Mouse (Mus musculus) cerebellum, adult 18-20 months (tissue): Measurements from ENCODE around the gene Shroom2.
"Not testable (repeated sequence)": the region's sequence is repeated elsewhere in the genome, so short reads cannot be mapped to it uniquely, and the experiment has no call there.

Experiments
- DNase-seq, 2 experiments: peaks; one replicate each; pipeline ENCODE4 v3.0.0; 2021

The Shroom2 gene

DNA sequence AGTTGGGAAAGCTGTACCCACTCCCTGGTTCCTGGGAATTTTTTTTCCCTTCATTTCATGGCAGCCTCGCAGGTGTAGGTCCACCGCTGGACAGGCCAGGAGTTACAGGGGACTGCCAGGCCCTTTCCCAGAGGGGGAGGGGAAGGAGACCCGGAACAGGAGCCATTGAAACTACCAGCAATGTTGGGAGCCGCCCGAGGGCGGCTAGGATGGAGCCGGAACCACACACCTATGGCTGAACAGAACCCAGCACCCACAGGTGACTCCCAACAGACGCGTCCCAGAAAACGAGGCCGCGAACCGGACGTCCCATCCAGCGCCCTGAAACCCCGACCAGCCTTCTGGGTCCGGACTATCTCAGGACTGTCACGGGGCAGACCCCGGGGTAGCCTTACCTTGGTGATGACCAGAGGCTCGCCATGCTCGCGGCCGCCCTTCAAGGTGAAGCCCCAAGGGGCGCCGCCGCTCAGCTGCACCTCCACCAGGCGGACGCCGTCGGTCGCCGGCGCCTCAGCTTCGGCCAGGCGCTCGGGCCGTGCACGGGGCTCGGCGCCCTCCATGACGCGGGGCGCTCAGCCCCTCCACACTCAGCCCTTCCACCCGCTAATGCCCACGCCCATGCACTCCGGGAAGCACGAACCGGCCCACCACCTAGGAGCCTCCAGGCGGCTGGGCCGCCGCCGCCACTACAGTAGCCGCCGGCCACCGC is at the start of gene Shroom2:
Gene Shroom2 (minus strand): TSS at position 575 of the 709 bp plus-strand sequence.
- DNase-seq, result peak in 1 of 2 experiments; percentile 1

DNA sequence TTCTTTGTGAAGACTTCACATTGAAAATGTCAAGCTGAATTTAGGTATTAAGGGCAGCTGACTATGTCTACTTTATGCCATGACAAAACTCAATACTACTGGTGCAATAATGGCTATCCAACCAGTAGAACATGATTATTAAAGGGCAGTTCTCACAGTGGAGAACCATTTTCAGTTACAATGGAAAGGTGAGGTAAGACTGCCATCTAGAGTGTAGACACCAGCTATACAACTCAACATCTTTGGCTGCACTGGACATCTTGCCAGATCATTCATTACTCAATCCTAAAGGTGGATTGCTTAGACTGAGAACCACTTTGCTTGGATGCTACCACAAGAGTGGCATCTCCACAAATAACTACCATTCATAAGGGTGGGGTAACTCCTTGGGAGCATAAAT is 49.7 kb upstream of the Shroom2 start:
- no peak for DNase-seq

DNA sequence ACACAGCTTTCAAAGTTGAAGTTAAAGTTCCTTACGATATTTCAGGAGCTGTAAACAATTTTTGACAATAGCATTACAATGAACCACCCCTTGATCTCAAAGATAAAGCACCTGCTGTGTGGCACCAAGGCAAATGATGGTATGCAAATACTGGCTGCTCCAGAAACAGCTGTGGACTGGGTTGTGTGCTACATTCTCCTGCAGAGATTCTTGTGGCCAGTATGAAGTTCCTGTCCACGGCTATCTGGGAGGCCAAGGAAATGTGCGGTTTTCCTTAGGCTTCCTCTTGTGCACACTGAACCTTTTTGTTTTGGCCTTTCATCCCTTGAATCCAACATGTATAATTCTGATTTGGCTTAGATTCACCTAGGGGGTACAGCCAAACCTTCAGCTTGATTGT is 44.1 kb upstream of the Shroom2 start:
- DNase-seq, result no peak

DNA sequence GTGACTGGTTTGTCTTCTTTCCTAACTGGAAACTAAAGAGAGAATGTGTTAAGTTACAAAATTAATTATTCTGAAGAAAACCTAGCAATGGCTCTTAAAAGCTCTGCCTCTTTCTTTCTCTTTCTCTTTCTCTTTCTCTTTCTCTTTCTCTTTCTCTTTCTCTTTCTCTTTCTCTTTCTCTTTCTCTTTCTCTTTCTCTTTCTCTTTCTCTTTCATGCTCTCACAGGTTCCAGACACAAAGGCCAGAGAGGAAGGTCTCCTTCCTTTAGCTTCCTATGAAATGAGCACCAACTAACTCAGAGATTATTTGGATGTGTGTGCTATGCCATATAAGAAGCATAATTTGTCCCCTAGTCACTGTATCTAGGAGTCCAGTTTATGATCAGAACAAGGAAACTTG is 36.1 kb upstream of the Shroom2 start:
- DNase-seq, result no peak

DNA sequence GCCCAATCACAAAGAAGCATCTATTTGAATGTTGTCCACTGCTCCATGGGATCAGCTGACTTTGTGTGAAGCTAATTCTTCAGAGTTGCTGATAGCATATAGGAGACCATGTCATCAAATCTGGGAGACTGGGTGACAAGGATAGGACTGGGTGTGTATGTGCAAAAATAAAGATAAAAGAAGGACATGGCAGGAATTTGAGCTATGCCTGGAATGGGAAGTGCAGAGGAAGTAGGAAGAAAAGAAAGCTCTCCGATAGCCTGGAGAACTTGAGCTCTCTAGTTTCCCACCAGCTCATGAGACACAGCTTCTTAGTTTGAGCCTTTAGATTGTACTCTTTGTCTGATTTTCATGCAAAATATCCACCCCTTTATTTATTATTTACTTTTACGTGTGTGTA is 19.3 kb upstream of the Shroom2 start:
- no peak for DNase-seq

DNA sequence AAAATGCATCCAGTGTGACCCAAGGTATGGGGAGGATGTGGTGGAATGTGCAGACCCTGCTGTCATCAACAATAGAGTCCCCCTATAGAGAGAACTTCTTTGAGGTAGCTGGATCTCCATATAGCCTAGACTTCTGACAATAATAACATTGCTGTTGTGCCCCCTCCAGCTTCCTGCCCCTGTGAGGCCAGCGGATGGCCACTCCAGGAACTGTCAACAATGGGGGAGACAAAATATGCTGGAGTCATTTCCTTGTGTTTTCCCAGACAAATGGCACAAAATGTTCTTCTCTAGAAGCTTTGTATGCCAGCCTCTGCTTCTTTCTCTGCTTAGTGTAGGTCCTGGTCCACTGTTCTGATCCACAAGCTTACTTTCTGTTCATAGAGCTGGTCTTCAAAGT is 18.9 kb upstream of the Shroom2 start:
- DNase-seq, result no peak

DNA sequence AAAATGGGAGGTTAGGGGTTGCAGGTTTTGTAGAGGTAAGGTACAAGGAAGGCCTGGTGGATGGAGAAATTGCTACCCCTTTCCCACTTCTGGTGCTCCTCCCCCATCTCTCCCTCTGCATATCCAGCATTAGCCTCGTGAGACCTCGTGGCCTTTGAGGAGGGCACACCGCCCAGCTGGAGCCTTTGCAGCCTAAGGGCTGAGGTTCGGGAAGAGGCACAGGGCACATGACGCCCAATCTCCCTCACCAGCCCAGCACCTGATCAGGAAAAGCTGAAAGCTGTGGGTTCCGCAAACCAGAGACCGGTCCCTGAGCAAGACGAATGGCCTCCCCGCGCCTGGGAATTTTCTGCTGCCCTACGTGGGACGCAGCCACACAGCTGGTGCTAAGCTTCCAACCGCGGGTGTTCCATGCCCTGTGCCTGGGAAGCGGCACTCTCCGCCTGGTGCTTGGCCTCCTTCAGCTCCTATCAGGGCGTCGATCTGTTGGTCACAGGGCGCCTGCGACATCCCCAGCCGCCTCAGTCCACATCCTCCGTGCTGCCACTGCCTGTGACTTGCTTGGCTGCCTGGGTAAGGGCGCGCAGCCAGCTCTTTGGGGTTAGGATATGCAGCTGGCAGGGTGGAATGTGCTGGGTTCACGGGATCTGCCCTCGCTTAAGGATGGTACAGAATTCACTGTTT is 12.6 kb upstream of the Shroom2 start, which contains the start of gene Gpr143:
Gene Gpr143 (plus strand): TSS at position 202 of the 684 bp plus-strand sequence.
- peak; percentile 1 for DNase-seq

DNA sequence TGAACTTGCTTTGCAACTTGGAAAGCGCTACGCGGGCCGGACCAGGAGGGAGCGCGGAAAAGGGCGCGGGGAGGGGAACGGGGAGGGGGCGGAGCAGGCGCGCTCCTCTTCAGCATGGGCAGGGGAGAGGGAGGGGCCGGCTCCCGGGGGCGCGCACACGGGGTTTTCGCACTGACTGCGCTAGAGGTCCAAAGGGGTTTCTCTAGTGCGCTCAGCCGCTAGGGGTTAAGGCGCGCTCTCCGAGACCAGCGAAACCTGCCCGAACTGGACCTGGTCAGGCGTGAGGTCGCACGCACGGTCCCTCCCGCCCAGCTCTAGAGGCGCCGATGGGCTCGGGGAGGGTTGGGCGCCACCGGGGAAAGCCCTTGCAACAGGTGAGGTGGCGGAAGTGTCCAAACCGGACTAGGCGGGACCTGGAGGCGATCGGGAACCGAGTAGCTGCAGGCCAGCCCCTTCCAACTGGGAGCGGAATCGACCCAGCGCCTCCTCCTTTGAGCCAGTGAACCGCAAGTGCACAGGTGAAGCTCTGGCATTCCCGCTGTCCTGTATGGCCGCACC is 414 bp upstream of the Shroom2 start:
- no peak for DNase-seq

DNA sequence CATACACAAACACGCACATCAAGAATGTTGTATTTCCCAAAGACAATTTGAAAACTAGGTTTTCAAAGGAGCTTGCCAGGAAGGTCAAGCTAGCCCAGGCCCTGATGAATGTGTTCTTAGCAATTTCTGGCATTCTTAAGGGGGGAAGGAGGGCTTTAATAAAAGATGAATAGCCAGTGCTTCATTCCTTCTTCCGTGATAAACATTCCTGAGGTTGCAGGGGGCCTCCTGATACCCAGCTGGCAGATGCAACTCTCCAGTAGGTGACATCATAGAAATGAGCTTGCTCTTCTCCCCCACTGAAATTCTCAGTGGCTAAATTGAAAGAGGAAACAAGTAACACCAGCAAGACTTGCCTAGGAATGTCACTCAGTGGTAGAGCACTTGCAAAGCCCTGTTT is 5.1 kb downstream of the Shroom2 start:
- DNase-seq, result no peak

DNA sequence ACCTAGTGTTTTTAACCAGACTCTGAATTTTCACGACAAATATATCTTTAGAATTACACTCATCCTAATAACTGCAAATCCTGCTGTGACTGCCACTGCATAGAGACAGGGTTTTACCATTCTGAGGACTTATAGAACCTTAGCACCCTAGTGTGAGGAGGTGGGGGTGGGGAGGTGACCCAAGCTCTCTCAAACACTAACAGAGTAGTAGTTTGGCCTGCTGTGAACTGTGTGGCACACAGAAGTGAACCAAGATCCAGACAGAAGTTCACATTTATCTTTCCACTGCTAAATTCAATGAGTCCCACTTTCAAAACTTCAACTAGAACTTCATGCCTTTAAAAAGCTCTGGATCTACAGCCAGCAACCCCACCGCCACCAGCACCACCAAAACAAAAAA is 6.4 kb downstream of the Shroom2 start:
- DNase-seq, result no peak

DNA sequence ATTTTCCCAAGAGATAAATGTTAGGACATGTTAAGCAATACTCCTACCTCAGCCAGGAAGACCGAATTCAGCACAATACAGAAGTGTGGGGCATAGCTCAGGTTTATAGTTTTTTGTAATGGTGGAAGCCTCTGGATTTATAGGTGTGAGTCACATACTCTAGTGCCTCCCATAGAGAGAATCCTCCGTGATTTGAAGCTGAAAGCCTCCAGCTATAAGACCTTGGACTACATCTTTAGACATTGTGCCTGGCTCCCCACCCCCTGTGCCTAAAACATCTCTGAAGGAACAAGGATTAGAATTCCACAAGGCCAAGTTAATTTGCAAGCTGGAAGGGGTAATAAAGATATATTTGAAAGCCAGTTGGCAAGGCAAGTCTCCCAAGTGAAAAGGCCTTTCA is 6.8 kb downstream of the Shroom2 start:
- no peak for DNase-seq

DNA sequence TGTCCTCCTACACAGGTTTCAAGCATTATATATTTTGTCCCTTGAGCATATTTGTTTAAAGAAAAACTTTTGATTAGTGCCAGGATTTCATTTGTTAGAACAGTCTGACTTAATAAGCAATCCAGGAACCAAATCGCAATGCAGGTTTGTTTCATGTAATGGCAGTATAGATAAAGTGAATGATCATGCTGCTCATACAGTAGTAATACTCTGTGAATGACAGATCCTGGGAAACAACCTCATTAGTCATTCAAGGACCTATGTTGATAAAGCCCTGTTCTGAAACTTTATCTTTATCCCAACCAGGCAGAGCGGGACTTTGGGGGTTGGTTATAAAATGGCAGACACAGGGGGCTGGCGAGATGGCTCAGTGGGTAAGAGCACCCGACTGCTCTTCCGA is 13.0 kb downstream of the Shroom2 start:
- no peak for DNase-seq

DNA sequence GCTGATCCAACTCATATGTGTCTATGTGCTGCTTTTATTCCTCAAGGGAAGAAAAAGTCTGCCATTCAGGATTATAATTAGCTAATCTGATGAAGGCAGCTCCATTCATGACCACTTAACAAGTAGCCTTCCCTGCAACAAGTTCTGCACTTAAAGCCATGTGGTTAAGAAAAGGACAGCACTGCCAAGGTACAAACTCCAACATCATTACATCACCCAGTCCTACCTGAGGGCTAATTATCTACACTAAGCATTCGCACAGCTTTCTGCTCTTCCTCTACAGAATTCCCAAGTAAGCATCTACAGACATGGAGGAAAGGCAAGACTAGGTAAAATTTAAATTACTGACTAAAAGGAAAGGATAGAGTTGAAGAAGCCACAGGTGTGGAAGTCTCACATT is 13.4 kb downstream of the Shroom2 start:
- DNase-seq, result no peak

DNA sequence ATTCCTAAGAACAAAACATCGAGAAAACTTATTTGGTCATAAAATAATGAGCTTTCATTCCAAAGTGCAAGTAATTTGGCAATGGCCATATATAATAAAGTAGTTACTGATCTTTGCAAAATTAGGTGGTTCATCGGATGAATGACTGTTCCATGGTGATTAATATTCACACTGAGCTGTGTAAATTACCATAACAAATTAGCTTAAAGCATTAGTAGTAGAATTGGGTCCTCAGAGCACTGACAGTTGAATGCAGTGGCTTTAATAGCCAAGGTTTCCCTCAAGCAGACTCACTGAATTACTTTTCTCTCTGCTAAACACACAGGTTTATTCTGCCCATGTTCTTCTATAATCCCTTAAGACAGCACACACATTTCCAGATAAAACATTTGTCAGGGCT is 23.3 kb downstream of the Shroom2 start:
- DNase-seq, result no peak

DNA sequence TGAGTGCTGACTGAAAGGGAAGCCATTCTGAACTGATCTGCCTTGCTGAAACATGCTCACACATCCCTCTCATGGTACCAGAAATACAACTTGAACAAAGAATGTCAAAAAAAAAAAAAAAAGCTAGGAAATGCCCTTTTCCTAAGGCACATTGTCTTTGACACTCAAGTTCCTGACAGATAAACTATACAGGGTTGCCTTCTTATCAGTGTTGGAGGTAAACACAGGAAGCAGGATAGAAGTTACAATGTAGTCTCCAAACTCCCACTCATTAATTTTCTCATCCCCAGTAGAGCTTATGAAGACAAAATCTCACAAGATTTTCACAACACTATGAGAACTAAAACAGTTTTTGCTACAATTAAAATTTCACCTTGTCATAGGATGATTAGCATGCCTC is 25.6 kb downstream of the Shroom2 start:
- no peak for DNase-seq

DNA sequence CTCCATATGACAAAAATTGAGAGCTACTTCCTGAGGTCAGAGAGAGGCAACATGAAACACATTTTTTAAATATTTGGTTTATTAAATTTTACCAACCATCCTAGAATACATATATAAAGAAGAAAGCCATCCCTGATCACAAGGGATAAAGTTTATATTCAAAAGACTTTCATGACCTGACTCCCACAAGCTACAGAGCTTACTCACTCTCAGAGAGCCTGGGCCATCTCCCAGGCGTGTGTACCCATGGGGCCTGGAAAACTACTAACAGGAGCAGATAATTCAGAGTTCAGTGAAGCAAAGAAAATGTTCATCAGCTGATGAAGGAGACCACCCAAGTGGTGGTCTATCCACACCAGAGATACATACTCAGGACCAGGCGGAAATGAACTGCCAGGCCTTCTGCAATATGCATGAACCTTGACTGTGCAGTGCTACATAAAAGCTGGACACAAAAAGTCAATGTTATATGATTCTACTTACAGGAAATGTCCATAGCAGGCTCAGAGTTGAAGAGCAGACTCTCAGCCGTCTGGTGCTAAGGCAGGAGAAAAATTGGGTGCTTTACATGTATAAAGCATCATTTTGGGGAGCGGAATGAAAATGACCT is 30.4 kb downstream of the Shroom2 start:
- DNase-seq, result no peak

DNA sequence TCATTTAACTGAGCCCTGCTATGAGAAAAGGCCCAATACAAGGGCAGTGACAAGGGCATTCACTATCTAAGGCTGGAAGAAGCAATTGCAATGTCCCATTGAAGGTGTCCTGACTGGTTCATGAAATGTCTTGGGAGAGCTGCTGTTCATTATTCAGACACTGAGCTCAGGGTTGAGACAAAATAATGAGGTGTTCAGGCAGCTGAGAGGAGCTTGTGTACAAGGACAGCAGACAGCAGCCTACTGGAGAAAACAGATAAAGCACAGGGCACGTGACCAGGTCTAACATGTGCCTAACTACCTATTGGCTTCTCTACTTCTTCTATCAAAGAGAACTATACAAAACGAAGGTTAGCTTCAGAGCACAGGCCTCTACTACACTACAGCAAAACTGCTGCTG is 31.1 kb downstream of the Shroom2 start:
- no peak for DNase-seq

DNA sequence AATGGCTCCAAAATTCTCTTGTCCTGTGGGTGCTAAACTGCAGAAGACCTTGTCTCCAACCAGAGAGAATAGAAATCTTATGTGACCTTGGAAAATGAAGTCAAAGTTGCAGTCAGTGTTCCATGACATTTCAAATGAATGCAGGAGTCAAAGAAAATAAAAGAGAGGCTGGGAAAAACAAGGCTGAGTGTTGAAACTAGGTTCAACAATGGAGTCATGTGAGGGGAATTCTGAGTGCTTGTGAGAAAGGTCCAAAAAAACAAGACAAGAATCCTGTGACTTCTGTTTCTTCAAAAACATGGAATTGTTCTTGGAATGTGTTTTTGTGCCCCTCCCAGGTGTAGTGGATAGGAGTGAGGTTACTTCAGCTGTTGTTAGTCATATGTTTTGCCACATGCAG is 34.0 kb downstream of the Shroom2 start:
- no peak for DNase-seq

DNA sequence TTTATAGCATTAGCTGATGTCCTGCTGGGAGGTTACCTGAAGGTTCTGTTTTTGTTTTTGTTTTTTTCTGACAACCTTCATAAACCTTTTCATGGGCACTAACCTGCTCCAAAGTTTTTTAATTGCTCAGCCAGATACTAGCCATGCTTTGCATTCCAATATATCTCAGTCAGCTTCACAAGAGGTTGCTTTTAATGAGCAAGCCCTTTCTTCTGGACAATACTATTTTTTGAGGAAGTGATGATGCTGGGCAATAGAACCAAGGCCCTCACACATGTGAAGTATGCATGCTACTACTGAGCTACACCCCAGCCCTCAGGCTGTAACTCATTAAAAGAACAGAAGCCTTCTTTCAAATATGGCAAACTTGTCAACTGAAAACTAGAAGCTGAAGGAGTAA is 52.6 kb downstream of the Shroom2 start:
- DNase-seq, result no peak

DNA sequence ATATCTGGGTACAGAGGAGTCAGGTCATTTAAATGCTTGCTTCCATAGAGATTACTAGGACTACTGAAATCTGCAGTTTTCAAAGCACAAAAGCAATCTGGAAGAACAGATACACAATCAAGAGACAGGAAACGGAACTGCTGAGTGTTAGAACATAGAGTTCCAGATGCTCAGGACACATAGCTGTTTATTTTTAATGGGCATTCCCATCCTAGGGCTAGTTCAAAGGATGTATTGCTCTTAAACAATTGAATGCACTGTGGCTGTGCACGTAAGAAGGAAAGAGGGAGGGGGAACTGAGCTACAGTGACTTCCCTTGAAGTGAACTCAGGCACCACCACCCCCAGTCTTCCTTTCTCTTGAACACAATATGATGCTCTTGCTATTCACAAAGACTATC is 58.5 kb downstream of the Shroom2 start:
- DNase-seq, result not testable (repeated sequence)

DNA sequence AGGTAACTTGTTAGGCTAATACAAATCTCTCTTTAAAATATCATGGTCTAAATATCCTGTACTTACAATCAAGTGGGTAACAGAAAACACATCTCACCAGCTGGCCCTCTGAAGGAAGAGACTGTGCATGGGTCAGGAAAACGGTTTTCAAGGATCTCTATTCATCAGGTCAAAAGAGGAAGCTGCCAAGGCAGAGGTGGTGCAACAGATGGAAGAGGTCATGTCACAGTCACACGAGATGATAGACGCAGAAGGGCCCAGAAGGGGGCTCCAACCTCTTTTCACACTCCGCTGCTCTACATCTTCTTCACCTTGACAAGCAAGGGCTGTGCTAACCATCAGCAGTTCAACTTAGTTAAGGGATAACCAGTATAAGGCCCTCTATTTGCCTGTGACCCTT is 60.9 kb downstream of the Shroom2 start:
- no peak for DNase-seq

DNA sequence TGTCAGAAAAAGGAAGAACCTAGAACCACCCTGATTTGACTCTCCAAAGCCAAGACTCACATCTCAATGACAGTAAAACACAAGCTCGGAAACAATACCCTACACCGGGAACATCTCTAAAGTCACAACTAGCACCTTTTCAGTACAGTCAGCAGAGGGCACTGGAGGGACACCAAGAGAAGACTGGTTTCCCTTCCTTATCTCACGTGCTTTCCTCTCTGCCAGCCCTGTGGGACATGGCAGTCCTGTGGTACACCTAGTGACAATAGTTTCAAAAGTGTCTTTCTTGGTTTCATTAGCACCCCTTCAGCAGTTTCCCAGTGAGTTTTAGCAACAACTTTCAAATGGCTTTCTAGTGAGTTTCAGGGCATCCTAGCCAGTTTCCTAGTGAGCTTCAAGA is 63.9 kb downstream of the Shroom2 start:
- peak; percentile 3 to 6 for DNase-seq

DNA sequence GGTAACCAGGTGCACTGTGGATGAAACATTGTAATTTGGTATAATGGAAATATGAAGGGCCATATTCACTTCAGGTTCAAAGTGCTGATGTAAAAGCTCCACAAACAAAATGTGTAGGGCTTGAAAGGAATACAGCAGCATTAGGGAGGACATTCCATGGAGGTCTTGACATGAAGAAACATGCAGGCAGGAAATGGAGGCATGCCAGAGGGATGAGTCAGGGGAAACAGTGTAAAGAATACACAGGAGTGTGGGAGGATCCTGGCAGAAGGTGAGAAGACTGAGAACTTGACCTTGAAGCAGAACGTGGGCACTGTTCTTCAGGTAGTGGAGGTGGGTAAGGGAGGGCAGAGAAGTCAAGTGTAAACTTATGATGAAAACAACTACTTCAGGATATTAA is 65.6 kb downstream of the Shroom2 start:
- no peak for DNase-seq

DNA sequence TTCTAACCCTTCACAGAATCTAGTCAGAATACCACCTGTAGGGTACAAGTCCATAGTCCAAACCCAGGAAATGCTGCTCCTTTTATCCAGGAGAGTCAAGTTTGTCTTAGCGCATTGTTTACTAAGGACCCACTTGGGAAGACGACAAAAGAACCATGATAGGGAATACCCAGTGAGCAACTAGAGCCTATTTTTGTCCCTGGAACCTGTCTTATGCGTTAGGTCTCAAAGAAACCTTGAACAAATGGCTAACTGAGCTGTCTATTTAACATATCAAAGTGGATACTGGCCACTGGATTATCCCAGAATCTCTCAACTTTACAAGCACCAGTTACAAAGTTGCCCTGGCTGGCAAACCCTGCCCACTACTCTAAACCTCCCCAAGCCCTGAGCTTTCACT is 67.6 kb downstream of the Shroom2 start:
- no peak for DNase-seq
